Mouse (Mus musculus) CD4-positive, CD25-positive, alpha-beta regulatory T cell, adult 4 months (primary cell): Measurements from ENCODE around the gene Ptpn9. TPM values are rescaled to one million over a fixed set of nuclear protein-coding genes. Genes with fewer than 3 reads are reported as not detected.
A peak's percentile ranks its signal among the peaks of the same experiment; 100 is the strongest.
"Not testable (repeated sequence)": the region's sequence is repeated elsewhere in the genome, so short reads cannot be mapped to it uniquely, and the experiment has no call there.

Experiments
- ATAC-seq: one replicate; pipeline ENCODE4 v1.8.0; 2017
- polyA plus RNA-seq, 2 experiments: library from polyadenylated mRNA; unstranded; fragments of 100-300 nt; shearing (Covaris generic); gene quantifications; one replicate each; pipeline ENCODE4 v1.2.1; 2017

Gene Ptpn9
- polyA plus RNA-seq = 1 to 10 TPM; 3.4 to 5.0 TPM

DNA sequence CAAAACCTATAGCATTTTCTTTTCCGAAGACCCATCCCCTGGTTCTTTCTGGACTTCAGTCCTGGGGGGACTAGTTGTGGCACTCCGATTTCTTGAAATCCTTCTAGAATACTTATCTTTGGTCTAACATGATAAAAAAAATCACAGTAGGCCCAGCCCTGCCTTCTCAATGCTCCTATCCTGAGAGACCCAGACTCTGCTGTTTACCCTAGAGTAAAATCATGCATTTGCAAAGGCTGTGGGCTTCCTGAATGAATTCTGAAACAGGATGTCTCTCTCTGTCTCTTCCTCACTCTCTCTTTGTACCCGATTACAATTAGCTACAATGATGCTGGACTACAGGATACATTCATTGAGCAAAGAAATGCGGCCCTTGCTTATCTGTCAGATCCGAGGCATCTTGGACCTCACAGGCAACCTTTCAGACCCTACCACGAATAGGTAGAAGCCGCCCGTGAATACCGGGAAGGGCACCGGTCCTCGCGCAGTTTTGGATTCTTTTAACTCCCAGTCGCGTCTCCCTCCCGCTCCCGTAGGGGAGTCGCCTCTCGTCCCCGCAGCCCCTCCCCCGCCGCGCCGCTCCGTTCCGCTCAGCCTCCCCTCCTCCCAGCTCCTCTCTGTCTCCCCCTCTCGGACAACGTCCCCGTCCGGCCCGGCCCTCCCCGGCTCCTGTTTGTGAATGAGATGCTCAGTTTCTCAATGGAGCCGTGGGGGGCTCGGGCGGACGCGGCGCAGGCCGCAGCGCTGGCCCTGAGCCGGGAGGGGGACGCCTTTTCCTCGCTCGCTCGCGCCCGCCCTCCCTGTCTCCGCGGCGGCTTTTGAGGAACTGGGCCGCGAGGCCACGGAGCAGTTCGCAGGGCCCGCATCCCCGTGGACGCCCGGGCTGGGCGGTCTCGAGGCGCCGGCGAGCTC, at the start of gene Ptpn9:
Gene Ptpn9, plus strand, starts transcription at position 638 of the 912 bp plus-strand sequence.
- ATAC-seq = peak; percentile 68

DNA sequence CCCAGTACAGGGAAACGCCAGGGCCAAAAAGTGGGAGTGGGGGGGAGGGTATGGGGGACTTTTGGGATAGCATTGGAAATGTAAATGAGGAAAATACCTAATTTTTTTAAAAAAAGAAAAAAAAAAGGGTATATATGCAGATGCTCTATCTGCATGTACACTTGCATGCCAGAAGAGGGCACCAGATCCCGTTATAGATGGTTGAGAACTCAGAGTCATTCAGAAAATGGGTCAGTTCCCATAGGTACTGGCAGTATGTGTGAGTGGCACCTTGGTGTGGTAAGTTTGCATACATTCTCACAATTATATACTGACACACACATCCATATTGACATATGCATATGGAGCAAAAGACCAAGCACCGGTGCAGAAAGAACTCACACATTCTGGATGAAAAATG, 47.2 kb upstream of the Ptpn9 start:
- peak; percentile 27 for ATAC-seq

DNA sequence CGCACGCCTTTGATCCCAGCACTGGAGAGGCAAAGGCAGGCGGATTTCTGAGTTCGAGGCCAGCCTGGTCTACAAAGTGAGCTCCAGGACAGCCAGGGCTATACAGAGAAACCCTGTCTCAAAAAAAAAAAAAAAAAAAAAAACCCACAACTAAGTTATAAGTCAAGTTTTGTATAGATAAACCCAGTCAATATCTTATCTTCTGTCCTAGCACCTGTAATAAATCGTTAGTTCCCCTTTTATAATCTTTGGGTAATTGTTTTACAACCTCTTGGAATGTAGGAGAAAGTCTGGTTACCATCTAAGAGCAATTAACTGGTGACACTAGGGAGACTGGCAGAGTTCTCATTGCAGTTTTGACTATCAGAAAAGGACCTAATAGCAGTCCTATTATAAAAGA, 46.0 kb upstream of the Ptpn9 start:
- ATAC-seq = not testable (repeated sequence)

DNA sequence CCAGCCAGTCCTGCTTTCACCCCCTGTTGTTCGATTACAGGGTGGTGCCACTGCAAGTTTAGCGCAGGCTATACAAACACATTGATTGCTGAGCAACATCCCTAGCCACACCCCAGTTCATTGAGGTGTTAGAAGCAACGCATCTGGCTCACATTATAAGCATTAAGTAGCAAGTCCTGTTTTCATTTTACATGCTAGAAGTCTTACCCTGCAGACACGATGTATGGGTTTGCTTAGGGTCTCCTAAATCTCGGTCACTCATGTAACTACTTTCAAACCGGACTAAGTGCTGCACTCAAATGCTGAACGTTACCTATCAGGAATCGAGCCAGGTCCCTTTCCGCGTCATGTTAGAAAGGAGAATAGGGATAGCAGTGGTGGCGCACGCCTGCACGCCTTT, 45.0 kb upstream of the Ptpn9 start:
- no peak for ATAC-seq

DNA sequence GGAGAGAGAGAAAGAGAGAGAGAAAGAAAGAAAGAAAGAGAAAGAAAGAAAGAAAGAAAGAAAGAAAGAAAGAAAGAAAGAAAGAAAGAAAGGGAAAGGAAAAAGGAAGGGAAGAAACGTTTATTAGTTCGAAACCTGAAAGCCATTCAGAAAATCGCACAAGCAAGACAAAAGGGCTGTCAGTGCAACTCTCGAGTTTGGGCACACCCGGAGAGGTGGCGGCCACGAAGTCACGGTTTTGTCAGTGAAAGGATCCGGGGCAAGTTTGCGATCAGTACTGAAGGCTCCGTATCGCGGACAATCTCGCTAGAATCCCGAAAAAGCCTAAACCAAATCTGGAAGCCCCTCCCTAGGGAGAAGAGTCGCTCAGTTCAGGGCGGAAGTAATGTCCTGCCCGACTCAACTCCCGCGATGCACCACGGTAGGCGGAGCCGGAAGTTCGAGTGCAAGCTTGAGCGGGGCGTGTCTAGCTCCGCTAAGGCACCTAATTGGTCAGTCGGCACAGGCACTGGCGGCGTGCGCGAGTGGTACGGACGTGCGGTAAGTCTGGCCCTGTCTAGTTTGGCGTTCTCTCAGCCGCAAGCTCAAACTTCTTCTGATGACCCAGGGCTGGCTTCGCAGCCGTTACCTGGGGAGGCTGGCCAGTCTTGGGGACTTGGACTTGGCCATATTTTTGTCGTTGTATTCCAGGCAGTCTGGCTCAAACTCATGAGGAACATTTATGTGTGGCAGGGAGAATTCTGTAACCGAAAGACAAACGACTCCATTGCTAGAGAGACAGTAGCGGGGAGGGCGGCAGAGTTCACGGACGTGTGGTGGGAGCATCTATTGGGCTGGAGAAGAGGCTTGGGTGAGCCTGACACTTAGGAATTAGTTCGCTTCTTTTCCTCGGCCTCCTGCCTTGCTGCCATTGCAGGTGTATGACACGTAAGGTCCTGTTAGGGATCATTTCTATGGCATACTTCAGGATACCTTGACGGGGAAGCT, 44.0 kb upstream of the Ptpn9 start, which contains the start of gene Snupn:
Gene Snupn, plus strand, starts transcription at position 465 of the 987 bp plus-strand sequence.
- peak; percentile 99 for ATAC-seq

DNA sequence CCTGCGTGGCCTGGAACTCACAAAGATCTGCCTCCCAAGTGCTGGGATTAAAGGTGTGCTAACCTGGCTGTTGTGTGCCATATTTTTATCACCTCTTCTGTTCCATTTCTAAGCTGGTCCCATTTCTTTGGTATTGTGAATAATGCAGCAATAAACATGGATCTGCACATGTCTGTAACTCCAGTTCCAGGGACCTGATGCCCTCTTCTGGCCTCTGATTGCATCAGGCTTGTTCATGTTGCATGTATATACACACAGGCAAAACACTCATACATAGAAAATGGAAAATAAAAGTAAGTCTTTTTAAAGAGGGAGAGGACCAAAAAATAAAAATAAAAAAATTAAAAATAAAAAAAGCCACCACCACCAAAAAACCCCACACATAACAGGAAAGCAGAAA, 41.2 kb upstream of the Ptpn9 start:
- ATAC-seq = no peak

DNA sequence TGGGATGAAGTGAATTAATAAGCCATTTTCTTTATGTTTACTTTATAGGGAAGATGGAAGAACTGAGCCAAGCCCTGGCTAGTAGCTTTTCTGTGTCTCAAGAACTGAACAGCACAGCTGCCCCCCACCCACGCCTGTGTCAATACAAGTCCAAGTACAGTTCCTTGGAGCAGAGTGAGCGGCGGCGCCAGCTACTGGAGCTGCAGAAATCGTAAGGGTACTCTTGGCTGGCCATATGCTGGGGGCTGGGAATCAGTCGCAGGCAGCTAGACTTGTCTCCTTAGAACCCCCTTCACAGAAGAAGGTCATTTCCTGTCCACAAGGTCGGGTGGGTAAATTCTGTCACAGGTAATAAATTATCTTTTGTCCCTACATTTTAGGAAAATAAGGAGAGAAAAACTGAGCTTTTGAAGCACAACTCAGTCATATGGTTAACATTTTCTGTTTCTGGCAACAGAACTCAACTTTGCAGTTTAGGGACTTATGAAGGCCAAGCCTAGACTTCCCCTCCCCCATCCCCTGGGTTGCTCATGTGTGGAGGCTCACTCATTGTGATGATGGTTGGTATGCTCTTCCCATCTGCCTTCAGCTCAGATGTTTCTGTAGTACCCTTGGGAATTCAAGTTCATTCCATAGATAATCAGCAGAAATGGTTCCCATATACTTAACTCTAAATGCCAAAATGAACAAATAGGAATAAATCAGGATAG, 37.6 kb upstream of the Ptpn9 start:
- ATAC-seq = no peak

DNA sequence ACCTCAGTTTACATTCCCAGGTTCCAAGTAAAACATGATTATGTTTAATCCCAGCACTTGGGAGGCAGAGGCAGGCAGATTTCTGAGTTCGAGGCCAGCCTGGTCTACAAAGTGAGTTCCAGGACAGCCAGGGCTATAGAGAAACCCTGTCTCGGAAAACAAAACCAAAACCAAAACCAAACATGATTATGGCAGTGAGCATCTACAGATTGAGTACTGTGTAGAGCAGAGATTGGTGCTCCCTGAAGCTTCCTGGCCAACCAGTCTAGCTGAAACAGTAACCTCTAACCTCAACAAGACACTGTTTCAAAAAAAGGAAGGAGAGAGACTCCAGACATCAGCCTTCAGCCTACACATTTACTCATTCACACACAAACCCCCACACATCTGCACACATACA, 36.0 kb upstream of the Ptpn9 start:
- peak; percentile 63 for ATAC-seq

DNA sequence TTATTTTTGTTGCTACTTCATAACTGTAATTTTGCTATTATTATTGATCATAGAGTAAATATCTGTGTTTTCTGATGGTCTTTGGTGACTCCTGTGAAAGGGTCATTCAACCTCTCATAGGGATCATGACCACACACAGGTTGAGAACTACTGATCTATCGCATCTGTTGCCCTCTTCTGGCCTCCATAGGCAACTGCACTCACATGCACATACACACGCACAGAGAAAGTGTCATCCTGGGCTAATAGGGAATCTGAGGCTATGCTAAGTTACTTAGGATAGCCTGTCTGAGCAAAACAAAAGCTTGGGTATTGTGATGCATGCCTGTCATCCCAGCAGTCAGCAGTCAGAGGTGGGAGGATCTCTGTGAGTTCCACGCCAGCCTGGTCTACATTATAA, 33.1 kb upstream of the Ptpn9 start:
- ATAC-seq = no peak

DNA sequence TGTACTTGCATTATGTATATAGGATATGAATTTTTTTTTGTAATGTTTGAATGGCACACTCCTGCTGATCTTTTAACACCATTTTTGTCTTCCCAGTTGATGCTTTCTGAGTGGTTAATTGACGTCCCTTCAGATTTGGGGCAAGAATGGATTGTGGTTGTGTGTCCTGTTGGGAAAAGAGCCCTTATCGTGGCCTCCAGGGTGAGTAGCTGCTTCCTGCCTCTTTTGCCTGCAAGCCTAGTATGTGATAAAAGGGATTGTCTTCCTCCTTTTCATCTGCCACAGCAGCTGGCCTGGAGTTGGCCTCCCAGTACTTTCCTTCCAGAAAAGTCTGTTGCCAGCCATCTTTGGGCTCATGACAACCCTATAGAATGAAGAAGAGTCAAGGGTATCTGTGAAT, 24.6 kb upstream of the Ptpn9 start:
- no peak for ATAC-seq

DNA sequence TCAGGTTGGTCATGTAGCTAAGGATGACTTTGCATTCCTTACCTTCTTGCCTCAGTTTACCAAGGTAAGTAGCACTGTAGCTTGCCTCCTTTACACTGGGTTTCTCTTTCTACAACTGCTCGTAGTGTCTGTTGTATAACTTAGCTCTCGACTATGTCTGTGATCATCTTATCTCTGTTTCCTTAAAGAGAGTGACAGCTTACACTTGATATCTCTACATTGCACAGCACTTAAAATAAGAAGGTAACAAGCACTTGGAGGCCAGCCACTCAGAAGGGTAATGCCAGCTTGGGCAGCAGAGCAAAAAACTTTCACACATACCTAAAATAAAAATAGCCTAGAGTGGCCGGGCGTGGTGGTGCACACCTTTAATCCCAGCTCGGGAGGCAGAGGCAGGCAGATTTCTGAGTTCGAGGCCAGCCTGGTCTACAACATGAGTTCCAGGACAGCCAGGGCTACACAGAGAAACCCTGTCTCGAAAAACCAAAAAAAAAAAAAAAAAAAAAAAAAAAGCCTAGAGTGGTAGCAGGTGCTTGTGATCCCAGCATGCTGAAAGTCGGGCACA, 20.7 kb upstream of the Ptpn9 start:
- ATAC-seq = no peak

DNA sequence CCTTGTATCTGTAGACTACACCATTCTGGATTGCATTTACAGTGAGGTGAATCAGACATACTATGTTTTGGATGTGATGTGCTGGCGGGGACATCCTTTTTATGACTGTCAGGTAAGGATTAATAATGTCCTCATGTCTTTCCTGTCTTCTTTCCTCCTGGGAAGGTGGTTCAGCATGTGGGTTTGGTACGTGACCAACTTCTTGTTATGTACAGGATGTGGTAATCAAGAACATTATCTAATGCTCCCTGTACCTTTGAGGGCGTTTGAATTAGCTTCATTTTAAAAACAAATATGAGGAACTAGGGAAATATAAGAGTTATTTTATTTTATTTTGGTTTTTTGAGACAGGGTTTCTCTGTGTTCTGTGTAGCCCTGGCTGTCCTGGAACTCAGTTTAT, 19.5 kb upstream of the Ptpn9 start:
- ATAC-seq = peak; percentile 67

DNA sequence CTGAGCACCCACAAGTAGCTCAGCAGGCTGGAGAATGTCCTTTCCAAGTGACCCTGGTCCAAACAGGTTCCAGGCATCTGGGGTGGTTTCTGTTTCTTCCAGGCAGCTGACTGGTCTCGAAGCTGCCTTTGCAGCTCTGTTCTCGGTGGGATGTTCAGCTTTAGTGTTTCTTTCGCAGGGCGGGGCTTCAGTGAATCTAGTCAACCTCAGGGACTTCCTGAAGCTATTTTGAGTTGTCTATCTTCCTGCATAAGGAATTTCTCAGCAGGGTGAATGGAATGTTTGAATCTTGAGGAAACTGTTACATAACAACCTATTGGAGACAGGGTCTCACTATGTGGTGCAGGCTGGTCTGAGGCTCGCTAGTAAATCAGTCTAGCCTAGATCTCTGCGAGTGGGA, 14.5 kb upstream of the Ptpn9 start:
- no peak for ATAC-seq

DNA sequence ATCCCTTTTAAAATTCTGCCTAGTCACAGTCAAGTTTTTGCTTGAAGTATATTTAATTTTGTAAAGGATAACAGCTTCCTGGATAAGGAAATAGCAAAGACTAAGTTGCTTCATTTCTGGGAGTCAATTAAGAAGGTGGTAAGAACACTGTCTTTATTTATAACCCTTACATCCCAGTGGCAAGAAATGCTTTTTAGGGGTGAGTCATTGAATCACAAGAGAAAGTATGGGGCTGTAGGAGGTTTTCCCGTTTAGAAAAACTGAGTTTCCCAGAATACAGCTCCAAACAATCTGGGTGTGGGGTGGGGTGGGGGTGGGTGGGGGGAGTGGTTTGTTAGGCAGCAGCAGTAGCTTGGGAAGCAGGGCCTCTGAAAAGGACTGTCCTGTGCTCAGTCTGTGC, 13.2 kb upstream of the Ptpn9 start:
- no peak for ATAC-seq

DNA sequence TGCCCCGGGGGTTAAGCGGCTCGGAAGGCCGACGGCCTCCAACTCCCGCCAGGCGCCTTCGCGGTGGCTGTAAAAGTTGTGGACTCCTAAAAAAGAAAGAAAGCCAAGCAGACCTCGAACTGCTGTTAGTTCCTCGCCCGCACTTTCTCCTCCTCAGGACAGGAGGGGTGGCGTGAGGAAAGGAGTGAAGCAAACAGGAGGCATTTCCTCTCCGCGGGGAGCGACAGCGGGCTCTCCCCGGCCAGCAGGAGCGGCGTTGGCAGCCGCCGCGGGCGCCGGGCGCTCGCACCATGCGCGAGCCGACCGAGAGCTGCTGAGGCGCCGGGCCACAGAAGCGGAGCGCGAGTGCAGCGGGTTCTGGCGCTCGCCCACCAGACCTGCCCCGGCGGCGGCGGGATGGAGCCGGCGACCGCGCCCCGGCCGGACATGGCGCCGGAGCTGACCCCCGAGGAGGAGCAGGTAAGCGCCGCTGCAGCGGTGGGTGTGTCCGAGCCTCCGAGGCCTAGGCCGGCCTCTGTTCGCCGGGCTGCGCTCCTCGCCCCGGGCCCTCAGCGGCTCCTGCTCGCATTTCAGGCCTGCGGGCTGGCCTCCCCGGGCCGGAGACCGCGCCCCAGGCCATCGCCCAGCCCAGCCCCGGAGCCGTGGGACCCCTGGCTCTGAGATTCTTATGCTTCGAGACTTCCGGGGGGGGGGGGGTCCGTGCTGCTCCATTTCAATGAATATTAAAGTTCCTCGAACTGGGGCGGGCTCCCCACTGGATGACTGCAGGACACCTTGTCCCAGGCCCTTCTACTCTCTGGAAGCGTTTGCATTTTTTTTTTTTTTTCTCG, 690 bp downstream of the Ptpn9 start:
- ATAC-seq = peak; percentile 62

DNA sequence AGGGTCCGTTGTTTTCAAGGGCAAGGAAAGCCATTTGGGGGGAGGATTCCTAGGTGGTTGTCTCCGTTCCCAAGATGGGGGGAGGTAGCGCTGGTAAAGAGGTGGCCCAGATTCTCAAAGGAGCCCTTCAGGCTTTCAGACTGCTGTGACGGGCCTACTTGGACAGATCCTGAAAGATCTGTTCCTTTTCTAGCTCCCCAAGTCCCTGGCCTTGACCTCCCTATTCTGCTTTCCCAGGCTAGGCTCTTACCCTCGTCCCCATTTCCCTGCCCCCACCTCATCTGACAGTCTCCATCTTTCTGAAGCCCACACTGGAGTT, 1.3 kb downstream of the Ptpn9 start:
- ATAC-seq = no peak

DNA sequence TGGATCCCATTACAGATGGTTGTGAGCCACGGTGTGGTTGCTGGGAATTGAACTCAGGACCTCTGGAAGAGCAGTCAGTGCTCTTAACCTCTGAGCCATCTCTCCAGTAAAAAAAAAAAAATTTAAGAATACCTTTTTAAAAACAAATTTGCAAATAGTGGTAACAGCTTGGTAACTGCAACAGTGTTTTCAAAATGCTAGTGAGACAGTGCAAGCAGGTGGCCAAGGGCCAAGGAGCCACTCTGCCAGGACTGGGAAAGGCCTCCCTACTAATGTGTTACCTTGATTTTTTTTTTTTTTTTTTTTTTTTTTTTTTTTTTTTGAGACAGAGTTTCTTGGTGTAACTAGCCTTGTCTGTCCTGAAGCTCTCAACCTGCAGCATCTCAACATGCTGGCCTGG, 2.5 kb downstream of the Ptpn9 start:
- not testable (repeated sequence) for ATAC-seq

DNA sequence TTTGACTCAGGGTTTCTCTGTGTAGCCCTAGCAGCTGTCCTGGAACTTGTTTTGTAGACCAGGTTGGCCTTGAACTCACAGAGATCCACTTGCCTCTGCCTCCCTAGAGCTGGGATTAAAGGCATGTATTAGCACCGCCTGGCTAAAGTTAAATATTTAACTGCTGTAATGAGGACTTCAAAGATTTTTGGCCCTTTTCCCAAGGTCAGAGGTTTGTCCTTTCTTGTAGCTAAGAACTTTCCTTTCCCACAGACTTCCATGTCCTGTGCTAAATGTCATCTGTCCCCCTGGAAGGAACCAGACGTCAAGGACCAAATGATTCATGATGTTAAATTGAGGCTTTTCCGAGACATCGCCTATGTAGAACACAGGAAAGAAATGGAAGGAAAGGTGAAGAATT, 8.3 kb downstream of the Ptpn9 start:
- no peak for ATAC-seq

DNA sequence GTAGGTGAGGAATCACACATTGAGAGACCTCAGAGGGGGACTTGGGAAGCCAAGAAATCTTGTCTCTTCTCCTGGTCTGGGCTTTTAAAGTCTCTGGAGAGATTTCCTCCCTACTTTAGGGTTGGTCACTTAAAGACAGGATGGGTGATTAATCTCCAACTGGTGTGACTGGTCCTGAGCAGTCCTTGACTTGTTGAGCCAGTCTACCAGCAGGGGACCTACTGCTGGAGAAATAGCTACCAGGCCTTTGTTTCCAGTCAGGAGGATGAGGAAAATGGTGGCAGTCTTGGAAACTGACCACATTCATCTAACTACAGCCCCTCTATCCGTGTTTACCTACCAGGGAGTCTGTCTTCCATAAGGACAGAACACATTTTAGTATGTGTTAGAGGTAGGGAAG, 17.7 kb downstream of the Ptpn9 start:
- no peak for ATAC-seq

DNA sequence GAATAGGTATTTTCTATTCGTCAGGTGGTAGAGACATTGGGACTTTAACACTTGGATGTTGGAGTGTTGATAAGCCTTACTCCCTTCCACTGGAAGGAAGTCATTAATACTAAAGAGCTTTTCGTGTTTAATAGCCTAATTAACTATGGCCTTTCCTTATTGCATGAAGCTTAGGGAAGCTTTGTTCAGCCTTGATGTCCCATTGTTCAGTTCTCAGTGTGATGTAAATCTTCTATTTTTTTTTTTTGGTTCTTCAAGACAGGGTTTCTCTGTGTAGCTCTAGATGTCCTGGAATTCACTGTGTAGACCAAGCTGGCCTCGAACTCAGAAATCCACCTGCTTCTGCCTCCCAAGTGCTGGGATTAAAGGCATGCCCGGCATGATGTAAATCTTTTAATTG, 18.2 kb downstream of the Ptpn9 start:
- no peak for ATAC-seq

DNA sequence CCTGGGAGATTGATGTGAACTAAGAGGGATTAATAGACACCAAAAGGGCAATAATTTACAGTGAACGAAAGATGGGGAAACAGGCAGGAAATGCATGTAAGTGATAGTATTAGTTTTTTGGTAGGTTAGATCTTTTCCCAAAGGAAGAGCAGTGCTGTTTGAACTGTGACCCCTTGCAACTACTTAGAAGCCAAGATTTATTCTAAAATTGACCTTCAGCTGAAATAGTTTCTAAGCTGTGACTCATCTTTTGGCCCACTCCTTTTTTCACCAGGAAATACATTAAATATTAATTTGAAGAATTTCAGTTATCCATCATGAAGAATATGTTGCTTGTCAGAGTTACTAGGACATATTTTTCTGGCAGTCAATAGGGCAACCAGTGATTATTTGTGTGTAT, 19.0 kb downstream of the Ptpn9 start:
- ATAC-seq = no peak

DNA sequence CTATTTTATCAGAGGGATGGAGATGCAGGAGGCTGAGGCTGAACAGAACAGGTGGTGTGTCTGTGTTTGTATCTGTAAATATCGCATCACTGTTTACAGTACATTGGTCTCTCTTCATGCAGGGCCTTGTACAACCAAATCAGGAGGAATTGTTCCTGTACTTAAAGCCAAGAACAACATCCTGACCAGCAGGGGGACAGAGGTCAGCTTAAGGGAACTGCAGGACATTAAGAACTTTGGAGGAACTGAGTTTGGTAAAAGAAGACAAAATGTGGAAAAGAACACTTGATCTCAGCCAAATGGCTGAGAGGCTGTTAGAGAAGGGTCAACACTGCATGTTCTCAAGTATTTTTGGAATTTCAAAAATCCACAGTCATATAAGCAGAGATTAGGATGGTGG, 20.0 kb downstream of the Ptpn9 start:
- no peak for ATAC-seq
